Mouse (Mus musculus) hematopoietic stem cell, adult 5-6 weeks (primary cell): Measurements from ENCODE around the gene Otulin. TPM values are rescaled to one million over a fixed set of nuclear protein-coding genes. Genes with fewer than 3 reads are reported as not detected.

Source experiments
- ATAC-seq, 2 experiments: fragments of 125-278 bp in 1 of 2; replicated peaks in 1 of 2; 2 replicates each; pipeline ENCODE4 v1.8.0; 2016 to 2017; ENCODE audit warnings: inconsistent platforms in 2 of 2, mild to moderate bottlenecking in 2 of 2, moderate number of reproducible peaks in 2 of 2, low read depth in 1 of 2, moderate TSS enrichment in 1 of 2; ENCODE audit not compliant: low FRiP score in 2 of 2, poor library complexity in 2 of 2, severe bottlenecking in 2 of 2, insufficient read depth in 1 of 2, low TSS enrichment in 1 of 2
- total RNA-seq: library from RNA; stranded (forward); fragments of 172-1452, 232-1000 nt; gene quantifications from 2 replicates; pipeline ENCODE4 v1.2.3, GENCODE M21; 2017

Otulin gene
- total RNA-seq, 1 experiment from 2014 or later = 35.3 TPM

- no peak for ATAC-seq
Observed at GRCm38 (mm10) chr15:27595560-27595959, 34.9 kb downstream of the Otulin start.

GRCm38 (mm10) chr15:27594973-27595372 lies 35.5 kb downstream of the Otulin start:
- no peak for ATAC-seq

DNA sequence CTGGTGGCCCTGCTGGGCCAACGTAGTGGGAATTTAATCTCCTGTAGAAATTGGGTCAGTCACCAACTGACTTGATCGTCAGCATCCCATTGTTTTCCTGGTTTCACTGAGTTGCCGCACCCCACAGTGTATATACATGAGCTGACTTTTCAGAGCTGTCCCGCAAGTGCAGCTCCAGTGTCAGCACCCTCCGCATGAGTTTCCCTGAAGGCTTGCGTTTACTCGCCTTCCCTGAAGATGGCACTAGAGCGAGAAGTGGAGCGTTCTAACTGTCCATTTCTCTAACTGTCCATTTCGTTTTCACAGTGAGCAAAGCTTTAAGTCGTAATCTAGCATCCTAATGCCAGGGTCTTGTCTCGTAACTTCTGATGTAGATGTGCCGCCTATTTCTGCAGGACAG lies 36.8 kb downstream of the Otulin start:
- no peak for ATAC-seq

DNA sequence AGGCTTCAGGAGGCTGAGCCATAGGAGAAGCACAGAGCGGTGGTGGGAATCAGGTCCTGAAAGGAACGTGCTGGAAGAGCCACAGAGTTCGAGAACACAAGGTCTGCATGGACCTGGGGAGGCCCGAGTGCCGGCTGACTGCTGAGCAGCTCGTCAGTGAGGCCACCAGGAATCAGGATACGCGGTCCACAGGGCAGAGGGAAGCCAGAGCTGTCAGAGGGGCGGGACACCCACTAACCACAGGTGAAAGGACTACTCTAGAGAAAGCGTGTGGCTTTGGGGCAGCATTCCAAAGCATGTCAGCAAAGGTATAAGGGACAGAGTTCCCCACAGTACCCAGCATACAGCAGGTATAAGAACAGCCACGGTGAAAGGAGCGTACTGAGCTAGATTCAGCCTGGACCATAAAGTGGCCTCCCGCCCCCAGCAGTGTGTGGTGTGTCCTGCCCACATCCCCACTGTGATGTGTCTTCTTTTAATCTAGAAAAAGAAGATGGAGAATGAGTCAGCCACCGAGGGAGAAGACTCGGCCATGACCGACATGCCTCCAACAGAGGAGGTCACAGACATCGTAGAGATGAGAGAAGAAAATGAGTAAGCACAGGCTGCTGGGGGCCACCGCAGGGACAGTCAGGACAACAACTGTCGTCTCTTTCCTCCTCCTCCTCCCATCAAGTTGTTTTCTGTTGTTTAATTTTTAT lies 37.7 kb downstream of the Otulin start:
- ATAC-seq = no peak

DNA sequence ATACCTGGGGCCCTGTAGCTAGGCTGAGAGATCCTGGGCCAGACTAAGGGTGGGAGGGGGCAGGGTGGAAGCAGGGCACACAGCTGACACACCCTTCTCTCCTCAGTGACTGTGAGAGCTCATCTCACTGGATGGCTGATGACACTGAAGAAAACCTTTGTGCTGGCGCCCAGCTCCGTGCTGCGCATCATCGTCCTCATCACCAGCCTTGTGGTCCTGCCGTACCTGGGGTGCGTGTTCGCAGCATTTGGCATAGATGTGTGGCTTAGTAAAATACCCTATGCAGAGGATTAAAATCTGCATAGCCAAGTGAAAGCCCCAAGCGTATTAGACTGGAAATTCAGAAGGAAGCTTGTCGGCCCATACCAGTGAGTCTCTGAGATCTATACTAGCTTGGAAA lies 39.7 kb downstream of the Otulin start:
- no peak for ATAC-seq

GRCm38 (mm10) chr15:27588087-27588826 lies 42.2 kb downstream of the Otulin start:
- ATAC-seq = no peak

DNA sequence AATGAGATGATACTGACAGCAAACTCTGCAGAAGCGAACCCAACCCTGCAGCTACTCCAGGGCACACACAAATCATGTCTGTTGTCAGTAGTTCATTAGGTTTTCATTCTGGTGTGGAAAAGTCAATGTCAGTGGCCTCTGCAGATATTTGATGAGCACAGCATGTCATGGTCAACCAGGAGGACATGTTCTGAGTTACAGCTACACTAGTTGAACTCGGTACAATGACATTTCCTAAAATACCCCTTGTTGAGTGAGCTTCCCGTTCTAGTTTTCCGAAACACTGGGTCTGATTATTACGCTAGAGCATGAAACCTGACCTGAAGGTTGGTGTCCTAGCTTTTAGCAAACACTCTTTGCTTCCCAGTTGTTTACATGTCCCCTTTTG lies 44.4 kb downstream of the Otulin start:
- ATAC-seq = no peak

- no peak for ATAC-seq
Observed at GRCm38 (mm10) chr15:27585466-27586092, 44.9 kb downstream of the Otulin start.

DNA sequence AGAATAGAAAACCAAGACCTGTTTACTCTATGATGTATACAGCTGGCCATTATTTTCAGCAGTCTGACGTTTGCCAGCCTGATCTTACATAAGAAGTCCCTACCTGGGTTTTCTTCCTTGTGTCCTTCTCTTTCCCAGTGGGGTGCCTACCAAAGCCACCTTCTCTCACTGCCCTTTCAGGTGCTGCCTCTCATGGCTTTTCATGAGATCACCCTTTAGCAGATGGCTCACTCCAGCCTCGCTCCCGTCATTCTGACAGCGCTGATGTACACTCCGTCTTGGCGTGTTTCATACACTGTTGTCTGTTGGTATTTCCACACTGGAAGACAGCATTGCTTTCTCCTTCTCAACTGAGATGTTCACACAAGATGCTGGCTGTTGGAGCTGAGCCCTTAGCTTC lies 46.9 kb downstream of the Otulin start:
- no peak for ATAC-seq

GRCm38 (mm10) chr15:27583042-27583441 lies 47.5 kb downstream of the Otulin start:
- peak; percentile 33 to 41; a peak in 1 of 4 replicates for ATAC-seq

GRCm38 (mm10) chr15:27582428-27582827 lies 48.1 kb downstream of the Otulin start:
- ATAC-seq = no peak

GRCm38 (mm10) chr15:27581640-27582039 lies 48.9 kb downstream of the Otulin start:
- ATAC-seq = no peak

GRCm38 (mm10) chr15:27580771-27581170 lies 49.7 kb downstream of the Otulin start:
- ATAC-seq = no peak

DNA sequence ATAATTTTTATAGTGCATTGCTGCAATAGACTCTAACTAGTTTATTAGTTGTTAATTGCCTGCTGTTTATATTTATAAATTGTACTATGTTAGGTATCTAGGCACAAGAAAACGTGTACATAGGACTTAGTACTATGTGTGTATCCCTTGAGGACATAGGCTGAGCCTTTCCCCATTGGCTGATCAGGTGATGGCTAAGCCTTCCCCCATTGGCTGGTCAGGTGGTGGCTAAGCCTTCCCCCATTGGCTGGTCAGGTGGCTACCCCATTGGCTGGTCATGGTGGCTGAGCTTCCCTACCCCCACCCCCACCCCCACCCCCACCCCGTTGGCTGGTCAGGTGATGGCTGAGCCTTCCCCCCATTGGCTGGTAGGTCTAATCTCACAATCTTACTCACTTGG lies 50.6 kb downstream of the Otulin start:
- ATAC-seq = no peak

- no peak; a peak in 1 of 4 replicates for ATAC-seq
Observed at GRCm38 (mm10) chr15:27578918-27579317, 51.6 kb downstream of the Otulin start.

GRCm38 (mm10) chr15:27577915-27578780 lies 52.3 kb downstream of the Otulin start:
- no peak for ATAC-seq

DNA sequence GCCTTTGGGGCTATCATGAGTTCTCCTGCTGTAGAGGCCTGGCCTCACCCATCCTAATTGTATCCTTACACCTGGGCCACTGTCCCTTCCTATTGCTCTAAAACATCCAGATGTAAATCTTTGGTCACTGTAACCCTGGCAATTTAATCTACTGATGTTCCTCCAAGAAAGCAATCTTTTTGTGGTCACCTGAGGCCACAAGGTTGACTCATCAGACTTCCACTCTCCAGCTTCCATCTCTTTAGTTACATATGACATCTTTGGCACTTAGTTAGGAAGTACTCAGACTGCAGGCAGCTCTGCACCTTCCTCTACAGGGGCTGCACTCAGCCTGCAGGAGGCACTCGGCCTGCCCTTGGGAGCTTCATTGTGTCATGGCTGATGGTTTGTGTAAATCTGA lies 53.6 kb downstream of the Otulin start:
- ATAC-seq = no peak

DNA sequence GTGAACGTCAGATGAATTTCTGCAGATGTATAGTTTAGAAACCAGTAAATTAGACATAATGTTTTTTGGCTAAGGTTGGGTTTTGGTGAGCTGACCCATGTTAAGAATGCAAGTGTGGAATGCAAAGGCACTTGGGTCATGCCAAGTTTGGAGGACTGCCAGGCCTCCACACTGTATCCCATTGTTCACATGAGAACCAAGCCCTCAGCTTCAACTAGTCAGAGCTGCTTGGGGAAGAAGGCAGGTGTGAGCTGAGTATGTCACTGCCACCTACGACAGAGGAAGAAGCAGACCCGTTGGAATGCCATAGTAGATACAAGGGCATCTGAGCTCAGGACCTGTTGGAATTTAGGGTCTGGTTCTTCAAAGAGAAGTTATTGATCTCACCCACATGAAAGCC lies 54.6 kb downstream of the Otulin start:
- no peak for ATAC-seq
